Mouse (Mus musculus) urinary bladder, postnatal 36 days (tissue): ENCODE results near the gene Ccdc137.

Source experiments
- DNase-seq, 2 experiments: peaks; one replicate each; pipeline ENCODE4 v3.0.0; 2022; ENCODE audit warnings: low spot score in 2 of 2, mixed read lengths in 1 of 2

Gene Ccdc137

GRCm38 (mm10) chr11:120498226-120498625 lies 40.3 kb downstream of the Ccdc137 start:
- DNase-seq = peak in 1 of 2 experiments; percentile 60

GRCm38 (mm10) chr11:120498891-120499290 lies 41.0 kb downstream of the Ccdc137 start:
- no peak for DNase-seq

DNA sequence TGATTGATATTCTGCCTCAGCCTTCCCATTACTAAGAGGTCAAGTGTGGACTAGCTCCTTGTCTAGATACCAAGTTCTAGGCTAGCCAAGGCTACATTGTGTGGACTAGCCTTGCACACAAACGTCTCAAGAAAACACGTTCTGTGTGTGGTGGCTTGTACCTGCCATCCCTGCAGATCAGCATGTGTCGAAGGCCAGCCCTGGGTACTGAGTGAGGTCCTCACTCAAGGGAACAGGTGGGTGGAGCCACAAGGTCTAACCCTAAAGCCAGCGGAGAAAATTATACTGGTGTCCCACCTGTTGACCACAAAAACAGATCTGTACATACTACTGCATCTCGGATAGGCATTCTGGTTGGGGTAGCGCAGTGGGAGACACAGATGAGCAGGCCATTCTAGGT lies 42.0 kb downstream of the Ccdc137 start:
- no peak for DNase-seq

GRCm38 (mm10) chr11:120500357-120500756 lies 42.4 kb downstream of the Ccdc137 start:
- peak; percentile 88 to 89 for DNase-seq

DNA sequence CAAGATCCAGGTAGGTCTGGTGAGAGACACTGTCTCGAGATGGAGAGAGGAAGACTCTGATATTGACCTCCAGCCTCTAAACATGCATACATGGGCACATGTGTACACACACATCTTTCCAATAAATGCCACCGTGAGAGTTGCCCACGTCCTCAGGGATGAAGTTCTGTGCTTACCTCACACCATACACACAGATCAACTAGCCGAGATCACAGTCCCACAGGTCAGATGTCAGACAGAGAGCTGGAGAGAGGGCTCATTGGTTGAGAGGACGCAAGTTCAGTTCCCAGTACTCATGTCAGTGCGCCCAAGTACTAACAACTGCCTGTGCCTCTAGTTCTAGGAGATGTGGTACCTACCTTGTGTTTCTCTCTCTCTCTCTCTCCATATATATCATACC lies 43.1 kb downstream of the Ccdc137 start:
- no peak for DNase-seq

GRCm38 (mm10) chr11:120501701-120502100 lies 43.8 kb downstream of the Ccdc137 start:
- DNase-seq = no peak

GRCm38 (mm10) chr11:120505661-120506060 lies 47.7 kb downstream of the Ccdc137 start:
- no peak for DNase-seq

GRCm38 (mm10) chr11:120506899-120507298 lies 49.0 kb downstream of the Ccdc137 start:
- DNase-seq = no peak

GRCm38 (mm10) chr11:120507611-120508289 lies 49.8 kb downstream of the Ccdc137 start:
- DNase-seq = no peak

DNA sequence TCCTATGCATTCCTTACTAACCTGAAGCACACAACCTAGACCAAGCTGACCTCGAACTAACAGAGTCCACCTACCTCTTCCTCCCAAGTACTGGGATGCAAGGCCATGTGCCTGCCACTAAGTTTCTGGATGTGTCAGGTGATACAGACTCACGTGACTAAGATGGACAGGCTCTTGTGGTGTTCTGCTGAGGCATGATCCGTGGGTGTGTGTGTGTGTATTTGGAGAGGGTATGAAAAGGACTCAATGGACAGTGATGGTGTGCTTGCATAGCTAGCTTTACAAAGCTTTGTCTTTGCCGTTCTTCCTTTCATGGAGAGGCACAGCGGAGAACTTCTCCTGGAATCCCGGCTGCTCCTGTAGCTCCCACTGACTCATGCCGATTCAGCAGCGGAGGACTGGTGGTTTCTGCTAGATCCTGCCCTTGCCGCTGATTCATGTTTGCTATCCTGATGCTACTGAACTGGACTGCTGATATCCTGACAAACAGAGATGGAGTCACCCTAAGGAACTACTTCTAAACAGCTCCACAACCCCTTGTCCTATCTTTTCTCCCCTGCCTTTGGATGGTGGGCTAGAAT lies 50.5 kb downstream of the Ccdc137 start:
- no peak for DNase-seq

GRCm38 (mm10) chr11:120509940-120510339 lies 52.0 kb downstream of the Ccdc137 start:
- DNase-seq = no peak

DNA sequence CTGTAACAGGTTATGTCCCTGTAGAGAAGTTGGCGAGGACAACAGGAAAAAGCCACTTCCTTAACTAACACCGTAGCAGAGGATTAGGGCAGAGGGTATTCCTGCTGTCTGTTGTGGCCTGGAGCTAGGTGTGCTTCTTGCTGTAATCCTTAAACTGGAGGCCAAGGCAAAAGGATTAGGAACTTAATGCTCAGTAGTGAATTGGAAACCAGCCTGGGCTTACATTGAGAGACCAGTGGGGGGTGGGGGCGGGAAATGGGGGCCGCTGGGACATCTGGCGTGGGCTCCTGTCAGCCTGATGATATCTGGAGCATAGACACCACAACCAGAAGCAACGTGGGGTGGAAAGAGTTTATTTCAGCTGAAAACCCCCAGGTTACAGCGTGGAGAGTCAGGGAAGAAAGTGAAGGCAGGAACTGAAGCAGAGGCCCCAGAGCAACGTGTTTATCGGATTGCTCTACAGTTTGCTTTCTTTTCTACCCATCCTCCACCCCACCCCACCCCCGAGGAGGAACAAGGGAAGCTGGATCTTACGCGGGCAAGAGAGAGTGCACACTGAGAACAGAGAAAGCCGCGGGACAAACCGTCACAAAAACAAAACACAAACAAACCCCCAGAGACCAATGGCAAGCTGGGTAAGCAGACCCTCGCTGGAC lies 52.6 kb downstream of the Ccdc137 start:
- DNase-seq = no peak

- DNase-seq = no peak
These were observed 55.0 kb downstream of the Ccdc137 start for GRCm38 (mm10) chr11:120512790-120513453.
